Mouse (Mus musculus) olfactory bulb, adult 2 months (tissue): Measurements from ENCODE around the gene Tmem88b.
"Not testable (repeated sequence)": the region's sequence is repeated elsewhere in the genome, so short reads cannot be mapped to it uniquely, and the experiment has no call there.

Experiments
- CTCF ChIP-seq: fragments of 200-500 bp; IDR thresholded peaks from 2 replicates; pipeline ENCODE4 v1.5.1; 2012; ENCODE audit warnings: low read depth, mild to moderate bottlenecking, low read length, moderate library complexity; ENCODE audit not compliant: insufficient read depth
- POLR2A ChIP-seq: fragments of 200-500 bp; IDR thresholded peaks from 2 replicates; pipeline ENCODE4 v1.6.1; 2012; ENCODE audit warnings: mild to moderate bottlenecking, low read depth, low read length, moderate library complexity; ENCODE audit not compliant: insufficient read depth

GRCm38 (mm10) chr4:155788833-155789232 is 3.2 kb upstream of the Tmem88b start:
- not testable (repeated sequence) for TF ChIP-seq POLR2A, CTCF
